Mouse (Mus musculus): Measurements from ENCODE around the gene Cnot6. TPM values are rescaled to one million over a fixed set of nuclear protein-coding genes. Genes with fewer than 3 reads are reported as not detected.

Gene Cnot6
- total and polyA plus RNA-seq, 2 experiments from 2014 or later, result 32.0 to 32.7 TPM

DNA sequence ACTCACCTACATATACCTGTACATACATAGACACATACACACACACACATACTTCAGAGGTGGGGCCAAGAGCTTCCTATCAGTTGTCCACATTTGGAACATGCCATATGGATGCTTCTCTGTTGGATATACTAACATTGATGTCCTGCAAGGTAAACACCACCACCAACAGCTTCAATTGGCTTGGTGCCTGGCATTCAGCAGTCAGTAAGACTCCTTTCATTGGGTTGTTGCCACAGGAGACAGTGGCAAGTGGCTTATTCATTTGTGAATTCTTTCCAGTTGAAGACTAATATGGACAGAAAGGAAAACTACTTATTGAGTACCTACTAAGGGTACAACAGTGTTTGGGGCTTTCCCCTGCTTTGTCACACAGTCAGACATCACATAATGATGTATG, 32.5 kb upstream of the Cnot6 start:
- H3K36me3 ChIP-seq (ENCODE audit: insufficient read depth, low read length), result no peaks in the 10 kb centered on the region
- H3K9me3 ChIP-seq (ENCODE audit: low read length), result peaks cover 6% of the 10 kb centered on the region
- H3K4me1 ChIP-seq (ENCODE audit: insufficient read depth, low read length), result no peaks in the 10 kb centered on the region
- no peak overlapping the region for H3K4me3 ChIP-seq (ENCODE audit: low read length)
- TF ChIP-seq CTCF (IDR thresholded peaks at IDR 0.05; ENCODE audit: low read depth), result no peak
- no peak for ATAC-seq
- no peak overlapping the region for H3K27ac ChIP-seq
- DNase-seq (ENCODE audit: low spot score), result no peak
- H3K4me2 ChIP-seq (ENCODE audit: low read depth, low read length), result no peak overlapping the region
- H3K27me3 ChIP-seq (ENCODE audit: insufficient read depth, low read length), result no peaks in the 10 kb centered on the region
- no peak overlapping the region for H3K9ac ChIP-seq (replicated peaks; ENCODE audit: low read length)

DNA sequence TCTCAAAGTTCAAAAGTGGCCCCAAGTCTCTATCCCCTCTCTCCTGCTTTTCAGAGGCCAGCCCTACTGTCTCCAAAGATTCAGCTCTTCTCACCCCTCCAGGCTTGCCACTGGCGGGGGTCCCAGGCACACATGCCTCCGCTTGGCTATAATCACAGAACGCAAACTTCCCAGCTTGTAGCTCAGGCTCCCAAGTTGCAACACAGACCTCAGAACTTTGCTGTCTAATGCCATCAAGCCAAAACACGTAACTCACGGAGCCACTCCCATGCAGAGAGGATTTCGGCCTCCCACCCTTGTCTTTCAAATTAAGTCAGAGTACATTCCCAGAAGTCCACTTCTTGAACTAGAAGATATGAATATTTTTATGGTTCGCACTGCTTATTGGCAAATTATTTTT, 31.1 kb upstream of the Cnot6 start:
- H3K36me3 ChIP-seq (ENCODE audit: insufficient read depth, low read length), result no peaks in the 10 kb centered on the region
- DNase-seq (ENCODE audit: low spot score), result no peak
- no peaks in the 10 kb centered on the region for H3K27me3 ChIP-seq (ENCODE audit: insufficient read depth, low read length)
- no peaks in the 10 kb centered on the region for H3K9me3 ChIP-seq (ENCODE audit: low read length)
- WGBS, result 88% methylated on average over 7 of the region's 7 CpGs
- no peak overlapping the region for H3K4me3 ChIP-seq (ENCODE audit: low read length)
- H3K9ac ChIP-seq (replicated peaks; ENCODE audit: low read length), result no peak overlapping the region
- no peak for TF ChIP-seq CTCF (IDR thresholded peaks at IDR 0.05; ENCODE audit: low read depth)
- no peaks in the 10 kb centered on the region for H3K4me1 ChIP-seq (ENCODE audit: insufficient read depth, low read length)
- no peak for ATAC-seq
- no peak overlapping the region for H3K27ac ChIP-seq
- no peak overlapping the region for H3K4me2 ChIP-seq (ENCODE audit: low read depth, low read length)

DNA sequence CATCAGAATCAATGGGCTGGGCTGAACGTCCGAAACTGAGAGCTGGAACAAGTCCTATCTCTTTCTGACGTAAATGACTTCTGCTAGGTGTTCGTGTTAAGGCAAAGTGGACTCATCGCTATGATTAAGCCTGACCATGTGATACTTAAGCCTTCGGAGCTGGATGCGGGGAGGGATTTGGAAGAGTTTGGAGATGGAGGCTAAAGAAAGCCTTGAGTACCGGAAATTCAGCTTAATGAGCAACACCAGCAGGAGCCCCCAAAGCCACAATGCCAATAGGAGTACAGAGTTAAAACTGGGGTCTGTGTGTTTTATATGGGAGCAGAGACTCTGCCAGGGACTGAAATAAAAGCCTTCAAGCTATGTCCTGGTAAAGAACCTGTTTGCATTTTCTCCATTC, 29.7 kb upstream of the Cnot6 start:
- no peak overlapping the region for H3K9ac ChIP-seq (replicated peaks; ENCODE audit: low read length)
- no peaks in the 10 kb centered on the region for H3K27me3 ChIP-seq (ENCODE audit: insufficient read depth, low read length)
- no peak overlapping the region for H3K27ac ChIP-seq
- H3K36me3 ChIP-seq (ENCODE audit: insufficient read depth, low read length), result no peaks in the 10 kb centered on the region
- H3K4me2 ChIP-seq (ENCODE audit: low read depth, low read length), result no peak overlapping the region
- TF ChIP-seq CTCF (IDR thresholded peaks at IDR 0.05; ENCODE audit: low read depth), result no peak
- no peak overlapping the region for H3K4me3 ChIP-seq (ENCODE audit: low read length)
- no peaks in the 10 kb centered on the region for H3K9me3 ChIP-seq (ENCODE audit: low read length)
- DNase-seq (ENCODE audit: low spot score), result no peak
- no peaks in the 10 kb centered on the region for H3K4me1 ChIP-seq (ENCODE audit: insufficient read depth, low read length)
- WGBS, result 82% methylated on average over 8 of the region's 8 CpGs
- no peak for ATAC-seq

GRCm38 (mm10) chr11:49739776-49740175, 27.3 kb upstream of the Cnot6 start:
- H3K9me3 ChIP-seq (ENCODE audit: low read length), result no peaks in the 10 kb centered on the region
- no peak overlapping the region for H3K4me2 ChIP-seq (ENCODE audit: low read depth, low read length)
- DNase-seq (ENCODE audit: low spot score) (no peak), ATAC-seq (no peak)
- 89% methylated on average over 3 of the region's 3 CpGs for WGBS
- H3K36me3 ChIP-seq (ENCODE audit: insufficient read depth, low read length), result no peaks in the 10 kb centered on the region
- no peaks in the 10 kb centered on the region for H3K27me3 ChIP-seq (ENCODE audit: insufficient read depth, low read length)
- H3K27ac ChIP-seq, result no peak overlapping the region
- H3K4me3 ChIP-seq (ENCODE audit: low read length), result no peak overlapping the region
- no peak overlapping the region for H3K9ac ChIP-seq (replicated peaks; ENCODE audit: low read length)
- no peak for TF ChIP-seq CTCF (IDR thresholded peaks at IDR 0.05; ENCODE audit: low read depth)
- H3K4me1 ChIP-seq (ENCODE audit: insufficient read depth, low read length), result no peaks in the 10 kb centered on the region

- WGBS, result 65% methylated on average over 11 of the region's 11 CpGs
- ATAC-seq (no peak), DNase-seq (ENCODE audit: low spot score) (peak; percentile 18)
- Histone ChIP-seq H3K9ac (replicated peaks; ENCODE audit: low read length) (no peak overlapping the region), H3K36me3 (ENCODE audit: insufficient read depth, low read length) (no peaks in the 10 kb centered on the region), H3K9me3 (ENCODE audit: low read length) (no peaks in the 10 kb centered on the region), H3K4me1 (ENCODE audit: insufficient read depth, low read length) (no peaks in the 10 kb centered on the region), H3K27ac (no peak overlapping the region), H3K27me3 (ENCODE audit: insufficient read depth, low read length) (no peaks in the 10 kb centered on the region), H3K4me2 (ENCODE audit: low read depth, low read length) (no peak overlapping the region), H3K4me3 (ENCODE audit: low read length) (no peak overlapping the region)
- 0 out of 2 replicates have a peak, but pooled peaks have one; percentile 6 for TF ChIP-seq CTCF (IDR thresholded peaks at IDR 0.05; ENCODE audit: low read depth)
Observed at GRCm38 (mm10) chr11:49738659-49739406, 26.3 kb upstream of the Cnot6 start.

DNA sequence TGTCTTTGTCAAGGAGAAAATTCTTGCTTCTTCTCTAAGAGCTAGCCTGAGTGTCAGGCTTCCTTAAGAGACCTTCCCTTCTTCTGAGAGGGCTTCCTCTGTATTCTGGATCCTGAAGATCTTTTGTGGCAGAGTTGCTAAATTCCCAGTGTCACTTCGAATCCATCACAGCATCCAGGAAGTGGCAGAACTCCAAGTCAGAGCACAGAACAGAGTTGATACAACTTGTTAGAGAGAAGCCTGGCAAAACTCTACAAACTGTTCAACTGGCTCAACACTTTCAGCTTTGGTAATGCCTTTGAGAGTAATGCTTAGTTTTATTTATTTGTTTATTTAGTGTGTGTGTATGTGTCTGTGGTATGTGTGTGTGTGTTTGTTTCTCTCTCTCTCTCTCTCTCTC, 25.1 kb upstream of the Cnot6 start:
- WGBS, result 41% methylated on average over 1 of the region's 1 CpGs
- DNase-seq (ENCODE audit: low spot score) (peak; percentile 37), ATAC-seq (no peak)
- no peak for TF ChIP-seq CTCF (IDR thresholded peaks at IDR 0.05; ENCODE audit: low read depth)
- Histone ChIP-seq H3K9me3 (ENCODE audit: low read length) (no peaks in the 10 kb centered on the region), H3K27ac (no peak overlapping the region), H3K9ac (replicated peaks; ENCODE audit: low read length) (no peak overlapping the region), H3K4me1 (ENCODE audit: insufficient read depth, low read length) (no peaks in the 10 kb centered on the region), H3K4me3 (ENCODE audit: low read length) (no peak overlapping the region), H3K36me3 (ENCODE audit: insufficient read depth, low read length) (no peaks in the 10 kb centered on the region), H3K4me2 (ENCODE audit: low read depth, low read length) (no peak overlapping the region), H3K27me3 (ENCODE audit: insufficient read depth, low read length) (no peaks in the 10 kb centered on the region)

DNA sequence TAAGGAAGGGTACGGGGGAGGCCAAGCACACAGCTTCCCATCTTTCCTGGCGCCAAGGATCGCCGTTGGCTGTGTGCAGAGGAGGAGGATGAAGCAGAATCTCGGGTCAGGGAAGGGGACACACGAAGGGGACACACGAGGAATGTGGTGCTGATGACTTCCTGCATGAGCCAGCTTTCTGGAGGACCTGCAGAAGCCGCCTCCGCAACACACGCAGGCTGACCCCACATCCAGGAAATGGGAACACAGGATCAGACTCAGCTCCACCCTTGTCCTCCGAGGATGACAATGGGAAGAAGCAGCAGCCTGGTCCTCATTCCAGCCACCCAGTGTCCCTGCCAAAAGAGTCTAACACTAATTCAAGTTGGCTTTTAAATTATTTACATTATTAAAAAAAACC, 22.2 kb upstream of the Cnot6 start:
- no peak for TF ChIP-seq CTCF (IDR thresholded peaks at IDR 0.05; ENCODE audit: low read depth)
- Histone ChIP-seq H3K27me3 (ENCODE audit: insufficient read depth, low read length) (no peaks in the 10 kb centered on the region), H3K4me2 (ENCODE audit: low read depth, low read length) (no peak overlapping the region), H3K9ac (replicated peaks; ENCODE audit: low read length) (no peak overlapping the region), H3K27ac (no peak overlapping the region), H3K9me3 (ENCODE audit: low read length) (no peaks in the 10 kb centered on the region), H3K4me1 (ENCODE audit: insufficient read depth, low read length) (no peaks in the 10 kb centered on the region), H3K4me3 (ENCODE audit: low read length) (no peak overlapping the region), H3K36me3 (ENCODE audit: insufficient read depth, low read length) (no peaks in the 10 kb centered on the region)
- 77% methylated on average over 11 of the region's 11 CpGs for WGBS
- ATAC-seq (no peak), DNase-seq (ENCODE audit: low spot score) (no peak)
